Mouse (Mus musculus) ovary, adult 10 weeks (tissue): Measurements from ENCODE around the gene Cd2ap. TPM values are rescaled to one million over a fixed set of nuclear protein-coding genes. Genes with fewer than 3 reads are reported as not detected.

ENCODE experiments used
- polyA plus RNA-seq: library from polyadenylated mRNA; stranded (reverse); fragments of 350-450 nt; fragmentation: Illumina TruSeq; extraction: RNeasy Lipid Tissue Mini Kit (QIAGEN cat#74804); gene quantifications from one replicate; pipeline ENCODE4 v1.2.3, GENCODE M21; 2014

Gene Cd2ap
- polyA plus RNA-seq: 304 TPM

DNA sequence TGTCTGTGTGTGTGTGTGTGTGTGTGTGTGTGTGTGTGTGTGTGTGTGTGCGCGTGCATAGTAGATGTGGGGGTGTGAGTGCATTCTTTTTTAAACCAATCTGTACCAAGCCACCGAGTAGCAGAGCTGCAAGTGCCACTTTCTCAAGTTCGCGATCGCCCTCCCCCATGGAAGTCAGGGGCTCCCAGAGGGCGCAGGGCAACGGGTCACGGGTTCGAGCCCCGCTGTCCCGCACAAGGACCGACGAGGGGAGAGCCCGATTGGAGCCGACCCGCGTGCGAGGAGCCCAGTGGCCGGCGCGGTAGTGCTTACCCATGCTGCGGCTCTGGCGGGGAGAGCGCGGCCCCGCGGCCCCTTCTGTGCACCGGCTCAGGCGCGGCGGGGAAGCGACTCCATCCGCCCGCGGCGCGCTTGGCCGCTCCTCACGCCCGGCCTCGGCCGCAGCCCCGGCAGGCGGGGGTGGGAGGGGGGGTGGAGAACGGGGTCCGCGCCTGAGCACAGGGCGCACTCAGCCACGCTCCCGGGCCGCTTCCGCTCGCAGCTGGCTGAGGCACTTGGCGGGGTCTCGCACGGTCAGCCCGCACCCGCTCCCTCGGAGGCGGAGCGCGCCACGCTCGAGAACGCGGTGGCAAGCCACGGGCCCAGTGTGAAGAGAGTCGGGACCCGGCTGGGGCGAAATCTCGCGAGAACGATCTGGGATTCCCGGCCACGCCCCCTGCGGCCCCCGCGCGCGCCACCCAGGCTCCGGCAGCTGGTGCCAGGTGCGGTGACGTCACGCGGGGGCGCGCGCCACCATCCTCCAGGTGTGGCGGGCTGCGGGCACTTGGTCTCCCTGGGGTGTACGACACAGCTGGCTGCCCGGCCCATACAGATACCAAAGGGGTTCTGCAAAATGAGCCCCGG lies at the start of gene Cd2ap:
Gene Cd2ap, minus strand, starts transcription at position 665 of the 903 bp plus-strand sequence.

Other genes with a start within 250 kb of the Cd2ap start
- gene Adgrf4, start 184.4 kb downstream of the Cd2ap start, polyA plus RNA-seq: not detected
- gene Adgrf2, start 134.5 kb downstream of the Cd2ap start, polyA plus RNA-seq: not detected
- 11.5 TPM for gene Tnfrsf21, start 139.9 kb upstream of the Cd2ap start, polyA plus RNA-seq